ENCODE assay signal across 8 mouse cellular contexts in the genomic region with DNA sequence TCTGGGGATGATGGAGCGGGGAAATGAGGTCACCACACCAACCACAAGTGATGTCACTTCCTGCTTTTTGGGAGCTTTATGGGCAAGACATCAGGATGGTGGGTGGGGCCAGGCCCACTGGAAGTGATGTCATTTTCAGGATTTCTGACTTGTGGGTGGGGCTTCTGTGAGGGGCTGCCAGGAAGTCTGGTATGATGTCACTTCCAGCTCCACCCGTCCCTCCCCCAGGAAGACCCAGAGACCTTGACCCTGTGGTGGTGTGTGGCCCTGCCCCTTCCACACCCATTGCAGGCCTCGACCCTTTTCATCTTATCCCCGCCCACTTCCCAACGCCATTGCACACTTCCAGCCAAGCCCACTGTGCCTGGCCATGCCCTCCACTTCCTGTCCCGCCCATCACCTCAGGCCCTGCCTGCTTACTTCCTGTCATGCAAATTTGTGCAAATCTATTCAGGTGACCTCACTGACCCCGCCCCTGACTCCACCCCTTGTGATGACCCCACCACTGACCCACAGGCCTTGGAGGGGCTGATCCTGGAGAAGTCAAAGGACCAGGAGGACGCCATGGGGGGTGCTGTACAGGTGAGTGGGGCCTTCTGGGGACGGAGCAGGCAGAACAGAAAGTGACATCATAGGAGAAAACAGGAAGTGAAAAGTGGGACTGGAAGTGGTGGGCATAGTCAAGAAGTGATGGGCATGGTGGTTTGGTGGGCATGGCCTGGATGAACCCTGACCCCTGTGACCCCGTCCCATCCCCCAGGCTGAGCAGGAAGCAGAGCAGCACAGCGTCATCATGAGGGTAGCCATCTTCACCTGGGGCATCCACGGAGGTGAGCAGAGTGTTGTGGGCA.
DNase-seq lines count a peak whose midpoint lies in the region; ATAC-seq and TF ChIP-seq lines count a peak whose summit lies in the region.

No protein-coding gene starts in this region.

- no peak for TF ChIP-seq CTCF in G1E (IDR thresholded peaks at IDR 0.05; ENCODE audit: low read depth, low read length)

- peaks cover 5% of the 10 kb centered on the region; the same call in 1 of the 2 replicates for H3K4me1 ChIP-seq in heart, embryonic 16.5 days (ENCODE audit: control insufficient read depth, insufficient read depth, low read length)
- H3K4me1 ChIP-seq in heart, embryonic 11.5 days (ENCODE audit: control insufficient read depth, insufficient read depth, low read length): no peaks in the 10 kb centered on the region
- H3K4me1 ChIP-seq in G1E (ENCODE audit: insufficient read depth, low read depth, low read length): peaks cover 33% of the 10 kb centered on the region

- no peak for ATAC-seq in heart, embryonic 16.5 days (replicated peaks; ENCODE audit: extremely low read depth, insufficient read depth, low FRiP score)
- no peak for ATAC-seq in heart, embryonic 11.5 days (replicated peaks; ENCODE audit: insufficient number of reproducible peaks, low FRiP score, low TSS enrichment)
- ATAC-seq in G1E (ENCODE audit: extremely low read depth, insufficient number of reproducible peaks, low FRiP score, poor library complexity, severe bottlenecking): no peak

- no peaks in the 10 kb centered on the region for H3K27me3 ChIP-seq in heart, embryonic 16.5 days (ENCODE audit: control insufficient read depth, insufficient read depth, low read length)
- no peaks in the 10 kb centered on the region for H3K27me3 ChIP-seq in heart, embryonic 11.5 days (ENCODE audit: control insufficient read depth, insufficient read depth, low read length)
- no peaks in the 10 kb centered on the region for H3K27me3 ChIP-seq in G1E (ENCODE audit: insufficient read depth, low read length)

- H3K4me3 ChIP-seq in heart, embryonic 16.5 days (ENCODE audit: low read length): no peak overlapping the region
- no peak overlapping the region; the same call in 1 of the 2 replicates for H3K4me3 ChIP-seq in heart, embryonic 11.5 days (ENCODE audit: low read depth, low read length)
- H3K4me3 ChIP-seq in G1E (ENCODE audit: low read depth, low read length): peak overlapping the region; percentile 83

- peaks cover 38% of the 10 kb centered on the region for H3K36me3 ChIP-seq in heart, embryonic 16.5 days (ENCODE audit: control insufficient read depth, insufficient read depth)
- H3K36me3 ChIP-seq in heart, embryonic 11.5 days (ENCODE audit: control insufficient read depth, insufficient read depth, low read length): peaks cover 28% of the 10 kb centered on the region
- H3K36me3 ChIP-seq in G1E (replicated peaks): peaks cover 46% of the 10 kb centered on the region

- WGBS in heart, embryonic 16.5 days: 92% methylated on average over 12 of the region's 12 CpGs
- whole genome bisulfite sequencing in heart, embryonic 11.5 days (ENCODE audit: insufficient replicate concordance): 94% methylated on average over 12 of the region's 12 CpGs

- H3K9ac ChIP-seq in heart, embryonic 16.5 days (ENCODE audit: low read length): no peak overlapping the region
- no peak overlapping the region for H3K9ac ChIP-seq in heart, embryonic 11.5 days (ENCODE audit: low read depth, low read length)

- DNase-seq in A20 (ENCODE audit: low read depth, low spot score): peak; percentile 46
- DNase-seq in G1E (ENCODE audit: low spot score): no peak
- DNase-seq in induced T-regulatory cell, adult 2 months (ENCODE audit: low read depth): peak; percentile 60
- peak; percentile 36 for DNase-seq in right cerebral cortex, postnatal 4 days
- no peak for DNase-seq in ovary, adult 18-20 months (ENCODE audit: low spot score)
- DNase-seq in adipocyte (ENCODE audit: low spot score): no peak

- H3K9me3 ChIP-seq in heart, embryonic 16.5 days (replicated peaks; ENCODE audit: control insufficient read depth, low read length): peaks cover 8% of the 10 kb centered on the region
- peaks cover 11% of the 10 kb centered on the region for H3K9me3 ChIP-seq in heart, embryonic 11.5 days (replicated peaks; ENCODE audit: control insufficient read depth, low read length)
- H3K9me3 ChIP-seq in G1E (replicated peaks): peaks cover 41% of the 10 kb centered on the region

- peak overlapping the region; percentile 76; the same call in 1 of the 2 replicates for H3K4me2 ChIP-seq in heart, embryonic 16.5 days (ENCODE audit: low read depth, low read length)
- no peak overlapping the region for H3K4me2 ChIP-seq in heart, embryonic 11.5 days

- H3K27ac ChIP-seq in heart, embryonic 16.5 days (ENCODE audit: low read length): no peak overlapping the region
- no peak overlapping the region for H3K27ac ChIP-seq in heart, embryonic 11.5 days (ENCODE audit: low read depth, low read length)

Comparison
In these comparisons a context has a peak if more than half of its experiments do, and no peak if none do; other contexts are left out.
1. DNase-seq: peak in A20 (single experiment), induced T-regulatory cell, adult 2 months (single experiment) and right cerebral cortex, postnatal 4 days (single experiment); none in G1E (single experiment), ovary, adult 18-20 months (single experiment) and adipocyte (single experiment).